Mouse (Mus musculus): ENCODE measurements around the gene Ybx1. TPM values are rescaled to one million over a fixed set of nuclear protein-coding genes. Genes with fewer than 3 reads are reported as not detected.

The Ybx1 gene
- polyA plus RNA-seq, 1 experiment = 1,534 TPM

- Histone ChIP-seq H3K27ac (ENCODE audit: insufficient read depth, low read length) (no peak overlapping the region), H3K9me3 (replicated peaks; ENCODE audit: control insufficient read depth, insufficient read depth, low read length, poor library complexity, severe bottlenecking) (no peaks in the 10 kb centered on the region), H3K9ac (ENCODE audit: low read depth, poor library complexity, severe bottlenecking) (no peak overlapping the region), H3K36me3 (ENCODE audit: control insufficient read depth, insufficient read depth, low read length, poor library complexity, severe bottlenecking) (no peaks in the 10 kb centered on the region), H3K27me3 (ENCODE audit: control insufficient read depth, insufficient read depth, low read length, poor library complexity, severe bottlenecking) (no peaks in the 10 kb centered on the region), H3K4me1 (ENCODE audit: control insufficient read depth, insufficient read depth, low read length) (peaks cover 2% of the 10 kb centered on the region), H3K4me3 (ENCODE audit: low read depth, low read length) (no peak overlapping the region)
- TF ChIP-seq CTCF (IDR thresholded peaks at IDR 0.05; ENCODE audit: low read depth, low read length) (no peak), POLR2A (IDR thresholded peaks at IDR 0.05; ENCODE audit: insufficient read depth, low read length) (no peak), EP300 (IDR thresholded peaks at IDR 0.05; ENCODE audit: insufficient read depth, low read depth, low read length) (no peak)
Observed at GRCm38 (mm10) chr4:119263459-119263858, 30.9 kb downstream of the Ybx1 start.

- Histone ChIP-seq H3K4me3 (ENCODE audit: low read depth, low read length) (no peak overlapping the region), H3K27me3 (ENCODE audit: control insufficient read depth, insufficient read depth, low read length, poor library complexity, severe bottlenecking) (no peaks in the 10 kb centered on the region), H3K36me3 (ENCODE audit: control insufficient read depth, insufficient read depth, low read length, poor library complexity, severe bottlenecking) (no peaks in the 10 kb centered on the region), H3K9me3 (replicated peaks; ENCODE audit: control insufficient read depth, insufficient read depth, low read length, poor library complexity, severe bottlenecking) (no peaks in the 10 kb centered on the region), H3K4me1 (ENCODE audit: control insufficient read depth, insufficient read depth, low read length) (peaks cover 2% of the 10 kb centered on the region), H3K9ac (ENCODE audit: low read depth, poor library complexity, severe bottlenecking) (no peak overlapping the region), H3K27ac (ENCODE audit: insufficient read depth, low read length) (no peak overlapping the region)
- no peak for TF ChIP-seq POLR2A (IDR thresholded peaks at IDR 0.05; ENCODE audit: insufficient read depth, low read length)
- TF ChIP-seq EP300 (IDR thresholded peaks at IDR 0.05; ENCODE audit: insufficient read depth, low read depth, low read length) = no peak
- no peak for TF ChIP-seq CTCF (IDR thresholded peaks at IDR 0.05; ENCODE audit: low read depth, low read length)
Observed at GRCm38 (mm10) chr4:119262483-119262882, 31.9 kb downstream of the Ybx1 start.

DNA sequence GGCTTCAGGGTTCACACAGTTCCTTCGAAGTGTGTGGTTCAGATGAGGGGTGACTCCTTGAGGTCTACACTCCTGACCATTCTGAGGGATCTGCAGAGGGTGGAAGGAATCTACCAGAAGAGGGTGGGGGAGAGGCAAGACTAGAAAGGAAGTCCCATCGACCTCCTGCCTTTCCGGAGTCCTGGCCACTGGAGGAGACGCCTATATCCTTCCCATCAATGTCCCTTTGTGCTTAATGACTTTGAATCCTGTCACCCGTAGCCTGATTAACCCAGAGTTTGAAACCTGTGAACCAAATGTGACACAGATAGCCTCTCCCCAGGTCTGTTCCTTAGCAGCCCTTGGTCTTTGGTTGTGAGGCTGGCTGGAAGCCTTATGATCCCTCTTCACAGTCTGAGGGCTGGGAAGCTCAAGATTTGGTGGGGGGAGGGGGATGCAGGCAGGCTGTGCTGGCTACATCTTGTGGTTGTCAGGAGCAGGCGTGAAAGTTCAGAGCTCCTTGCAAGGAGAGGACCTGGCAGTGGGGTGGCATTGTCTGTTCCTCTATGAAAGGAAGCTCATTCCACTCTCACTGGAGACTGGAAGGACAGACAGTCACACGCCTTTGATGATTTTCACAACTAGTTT lies 33.2 kb downstream of the Ybx1 start:
- H3K36me3 ChIP-seq (ENCODE audit: control insufficient read depth, insufficient read depth, low read length, poor library complexity, severe bottlenecking) = no peaks in the 10 kb centered on the region
- no peak overlapping the region for H3K27ac ChIP-seq (ENCODE audit: insufficient read depth, low read length)
- H3K27me3 ChIP-seq (ENCODE audit: control insufficient read depth, insufficient read depth, low read length, poor library complexity, severe bottlenecking) = no peaks in the 10 kb centered on the region
- no peaks in the 10 kb centered on the region for H3K9me3 ChIP-seq (replicated peaks; ENCODE audit: control insufficient read depth, insufficient read depth, low read length, poor library complexity, severe bottlenecking)
- H3K4me3 ChIP-seq (ENCODE audit: low read depth, low read length) = no peak overlapping the region
- H3K9ac ChIP-seq (ENCODE audit: low read depth, poor library complexity, severe bottlenecking) = no peak overlapping the region
- no peak for TF ChIP-seq EP300 (IDR thresholded peaks at IDR 0.05; ENCODE audit: insufficient read depth, low read depth, low read length)
- TF ChIP-seq CTCF (IDR thresholded peaks at IDR 0.05; ENCODE audit: low read depth, low read length) = no peak
- no peak for TF ChIP-seq POLR2A (IDR thresholded peaks at IDR 0.05; ENCODE audit: insufficient read depth, low read length)
- peaks cover 2% of the 10 kb centered on the region for H3K4me1 ChIP-seq (ENCODE audit: control insufficient read depth, insufficient read depth, low read length)

- H3K27me3 ChIP-seq (ENCODE audit: control insufficient read depth, insufficient read depth, low read length, poor library complexity, severe bottlenecking) = no peaks in the 10 kb centered on the region
- no peak overlapping the region for H3K4me3 ChIP-seq (ENCODE audit: low read depth, low read length)
- H3K4me1 ChIP-seq (ENCODE audit: control insufficient read depth, insufficient read depth, low read length) = peaks cover 2% of the 10 kb centered on the region
- no peaks in the 10 kb centered on the region for H3K9me3 ChIP-seq (replicated peaks; ENCODE audit: control insufficient read depth, insufficient read depth, low read length, poor library complexity, severe bottlenecking)
- no peak overlapping the region for H3K27ac ChIP-seq (ENCODE audit: insufficient read depth, low read length)
- H3K36me3 ChIP-seq (ENCODE audit: control insufficient read depth, insufficient read depth, low read length, poor library complexity, severe bottlenecking) = no peaks in the 10 kb centered on the region
- no peak overlapping the region for H3K9ac ChIP-seq (ENCODE audit: low read depth, poor library complexity, severe bottlenecking)
- TF ChIP-seq POLR2A (IDR thresholded peaks at IDR 0.05; ENCODE audit: insufficient read depth, low read length) (no peak), CTCF (IDR thresholded peaks at IDR 0.05; ENCODE audit: low read depth, low read length) (no peak), EP300 (IDR thresholded peaks at IDR 0.05; ENCODE audit: insufficient read depth, low read depth, low read length) (no peak)
Observed at GRCm38 (mm10) chr4:119259344-119260254, 34.8 kb downstream of the Ybx1 start.

GRCm38 (mm10) chr4:119257083-119257482 lies 37.3 kb downstream of the Ybx1 start:
- peaks cover 2% of the 10 kb centered on the region for H3K4me1 ChIP-seq (ENCODE audit: control insufficient read depth, insufficient read depth, low read length)
- no peak overlapping the region for H3K4me3 ChIP-seq (ENCODE audit: low read depth, low read length)
- H3K27ac ChIP-seq (ENCODE audit: insufficient read depth, low read length) = no peak overlapping the region
- H3K36me3 ChIP-seq (ENCODE audit: control insufficient read depth, insufficient read depth, low read length, poor library complexity, severe bottlenecking) = no peaks in the 10 kb centered on the region
- no peak for TF ChIP-seq CTCF (IDR thresholded peaks at IDR 0.05; ENCODE audit: low read depth, low read length)
- no peak for TF ChIP-seq EP300 (IDR thresholded peaks at IDR 0.05; ENCODE audit: insufficient read depth, low read depth, low read length)
- no peak for TF ChIP-seq POLR2A (IDR thresholded peaks at IDR 0.05; ENCODE audit: insufficient read depth, low read length)
- no peak overlapping the region for H3K9ac ChIP-seq (ENCODE audit: low read depth, poor library complexity, severe bottlenecking)
- no peaks in the 10 kb centered on the region for H3K9me3 ChIP-seq (replicated peaks; ENCODE audit: control insufficient read depth, insufficient read depth, low read length, poor library complexity, severe bottlenecking)
- no peaks in the 10 kb centered on the region for H3K27me3 ChIP-seq (ENCODE audit: control insufficient read depth, insufficient read depth, low read length, poor library complexity, severe bottlenecking)

DNA sequence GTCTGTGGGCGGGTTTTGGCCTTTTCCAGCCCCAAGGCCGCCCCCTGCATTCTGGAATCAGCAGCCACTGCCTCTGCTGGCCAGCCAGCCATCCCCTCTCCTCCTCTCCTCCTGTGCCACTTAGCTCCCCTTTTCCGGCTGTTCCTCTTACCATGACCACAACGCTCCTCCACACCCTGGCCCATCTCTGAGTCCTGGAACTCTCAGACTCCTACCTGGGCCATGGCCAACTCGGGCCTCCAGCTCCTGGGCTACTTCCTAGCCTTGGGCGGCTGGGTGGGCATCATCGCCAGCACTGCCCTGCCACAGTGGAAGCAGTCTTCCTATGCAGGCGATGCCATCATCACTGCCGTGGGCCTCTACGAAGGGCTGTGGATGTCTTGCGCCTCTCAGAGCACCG lies 39.1 kb downstream of the Ybx1 start, which contains the start of gene Cldn19:
TSS of gene Cldn19 (plus strand) at position 64 of the 400 bp plus-strand sequence.
- no peaks in the 10 kb centered on the region for H3K4me1 ChIP-seq (ENCODE audit: control insufficient read depth, insufficient read depth, low read length)
- H3K4me3 ChIP-seq (ENCODE audit: low read depth, low read length) = peak within 1 kb of the TSS; percentile 16
- no peaks in the 10 kb centered on the region for H3K27me3 ChIP-seq (ENCODE audit: control insufficient read depth, insufficient read depth, low read length, poor library complexity, severe bottlenecking)
- no peaks in the 10 kb centered on the region for H3K9me3 ChIP-seq (replicated peaks; ENCODE audit: control insufficient read depth, insufficient read depth, low read length, poor library complexity, severe bottlenecking)
- TF ChIP-seq CTCF (IDR thresholded peaks at IDR 0.05; ENCODE audit: low read depth, low read length) = no peak
- TF ChIP-seq EP300 (IDR thresholded peaks at IDR 0.05; ENCODE audit: insufficient read depth, low read depth, low read length) = no peak
- no peak for TF ChIP-seq POLR2A (IDR thresholded peaks at IDR 0.05; ENCODE audit: insufficient read depth, low read length)
- no peak within 1 kb of the TSS for H3K27ac ChIP-seq (ENCODE audit: insufficient read depth, low read length)
- no peak within 1 kb of the TSS for H3K9ac ChIP-seq (ENCODE audit: low read depth, poor library complexity, severe bottlenecking)
- H3K36me3 ChIP-seq (ENCODE audit: control insufficient read depth, insufficient read depth, low read length, poor library complexity, severe bottlenecking) = no peaks in the 10 kb centered on the region

Measured in ES-Bruce4 (cell line).